Mouse (Mus musculus): ENCODE results near the gene Nrros. TPM values are rescaled to one million over a fixed set of nuclear protein-coding genes. Genes with fewer than 3 reads are reported as not detected.

Gene Nrros
- total RNA-seq (2021), result 6.1 and 8.9 TPM in 2 replicates
- long read RNA-seq, transcript Nrros-201 (3 exons, 2,548 nt), result major isoform, 5 of 14 reads
- long read RNA-seq, partial matches to known transcripts, result 0 of 14 reads
- long read RNA-seq, other reads (novel, unspliced or antisense), result 7 of 14 reads

DNA sequence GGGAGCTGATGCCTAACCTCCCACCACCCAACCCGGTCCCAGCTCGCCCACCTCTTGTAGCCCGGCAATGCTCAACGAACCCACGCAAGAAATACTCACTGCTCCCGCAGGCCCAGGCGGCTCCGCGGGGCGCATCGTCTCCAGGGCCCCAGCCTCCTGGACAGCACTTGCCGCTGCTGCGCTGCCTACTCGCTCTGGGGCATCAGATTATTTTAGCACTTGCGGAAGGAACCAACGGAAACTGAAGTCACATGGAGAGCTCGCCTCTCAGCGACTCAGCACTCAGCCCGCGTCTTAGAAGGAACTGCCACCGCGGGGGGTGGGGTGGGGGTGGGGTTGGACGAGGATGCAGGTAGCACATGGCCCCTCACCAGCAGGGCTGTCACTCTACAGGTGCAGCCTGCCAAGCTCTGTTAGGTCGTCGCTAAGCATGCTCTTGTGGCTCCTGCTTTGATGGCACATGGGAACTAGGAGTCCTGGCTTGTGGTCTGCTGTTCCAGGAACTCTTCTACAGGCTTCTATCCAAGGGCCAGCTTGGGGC is at the start of gene Nrros:
Gene Nrros (minus strand): TSS at position 314 of the 541 bp plus-strand sequence.
- DNase-seq, result peak; percentile 45

DNA sequence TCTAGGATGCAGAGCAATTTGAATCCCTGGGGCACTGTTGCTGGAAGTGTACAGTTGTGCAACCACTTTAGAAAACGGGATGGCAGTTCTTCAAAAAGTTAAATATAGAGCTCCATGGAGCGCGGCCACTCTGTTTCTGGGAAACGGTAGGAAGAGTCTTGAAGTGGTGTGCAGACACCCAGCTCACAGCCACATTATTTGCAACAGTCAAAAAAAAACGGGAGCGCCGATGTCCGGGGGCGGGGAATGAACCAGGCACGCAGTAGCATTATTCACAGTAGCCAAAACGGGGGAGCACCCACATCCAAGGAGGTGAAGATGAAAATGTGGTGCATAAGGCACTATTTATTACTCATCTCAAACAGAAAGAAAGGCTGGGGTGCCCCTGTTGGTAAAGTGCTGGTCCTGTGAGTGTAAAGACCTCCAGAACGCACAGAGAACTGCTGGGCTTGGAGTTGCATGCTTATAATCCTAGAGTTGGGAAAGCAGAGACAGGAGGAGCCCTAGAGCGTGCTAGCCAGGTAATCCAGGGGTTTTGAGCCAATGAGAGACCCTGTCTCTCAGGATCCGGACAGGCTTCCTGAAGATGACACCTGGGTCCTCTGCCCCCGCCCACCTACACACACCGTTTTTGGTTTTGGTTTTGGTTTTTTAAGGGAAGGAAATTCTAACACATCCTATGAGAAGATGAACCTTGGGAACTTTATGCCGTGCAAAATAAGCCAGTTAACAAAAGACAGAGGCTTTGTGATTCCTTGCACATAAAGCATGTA is 49.6 kb upstream of the Nrros start:
- no peak for DNase-seq

DNA sequence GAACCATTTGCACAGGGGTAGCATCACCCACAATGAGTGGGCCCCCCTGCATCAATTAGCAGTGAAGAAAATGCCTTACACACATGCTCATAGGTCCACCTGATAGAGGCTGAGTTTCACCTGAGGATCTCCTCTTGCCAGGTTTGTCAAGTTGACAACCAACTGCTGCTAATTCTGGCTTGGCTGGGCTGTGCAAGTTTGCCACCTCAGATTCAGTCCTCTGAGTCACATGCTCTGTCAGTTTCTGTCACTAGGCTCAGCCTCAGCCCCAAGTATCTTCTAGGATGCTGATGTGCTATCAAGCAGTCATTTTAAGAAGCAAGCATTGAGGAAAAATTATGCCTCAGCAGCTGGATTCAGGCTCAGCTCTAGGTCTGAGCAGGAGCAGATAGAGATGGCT is 48.8 kb upstream of the Nrros start:
- no peak for DNase-seq

DNA sequence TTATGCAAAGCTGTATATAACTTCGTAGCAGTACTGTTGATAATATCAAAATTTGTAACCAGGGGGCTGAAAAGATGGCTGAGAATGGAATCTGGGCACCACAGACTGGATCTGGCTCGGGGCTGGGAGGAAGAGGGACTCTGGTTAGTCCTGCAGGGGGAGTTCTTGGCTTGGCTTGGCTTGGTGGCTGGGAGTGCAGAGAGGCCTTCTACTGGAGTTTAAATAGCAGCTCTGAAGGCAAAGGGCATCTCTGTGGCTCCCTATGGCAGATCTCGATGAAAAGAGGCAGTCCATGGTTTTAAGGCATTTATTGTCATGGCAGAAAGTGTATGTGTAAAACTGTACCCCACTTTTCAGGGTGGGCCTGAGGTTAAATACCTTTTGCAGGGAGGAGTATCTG is 39.5 kb upstream of the Nrros start:
- DNase-seq, result peak; percentile 31

DNA sequence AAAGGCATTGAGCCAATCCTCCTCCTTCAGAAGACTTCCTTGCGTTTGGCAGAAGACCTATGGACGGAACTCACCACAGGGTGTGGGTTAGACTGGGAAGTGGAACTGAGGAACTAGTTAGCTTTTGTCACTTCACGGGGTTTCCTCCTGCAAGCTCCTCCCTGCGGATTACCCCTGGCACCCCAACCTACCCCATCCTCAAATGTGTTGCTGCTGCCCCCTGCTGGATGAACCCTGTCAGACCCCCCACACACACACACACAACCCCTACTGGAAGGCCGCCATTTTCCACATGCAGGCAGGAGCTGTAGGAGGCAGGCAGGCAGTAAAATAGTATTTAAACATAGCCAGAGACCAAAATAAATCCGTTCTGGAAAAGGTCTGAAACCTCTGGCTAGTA is 37.3 kb upstream of the Nrros start:
- peak; percentile 78 for DNase-seq

DNA sequence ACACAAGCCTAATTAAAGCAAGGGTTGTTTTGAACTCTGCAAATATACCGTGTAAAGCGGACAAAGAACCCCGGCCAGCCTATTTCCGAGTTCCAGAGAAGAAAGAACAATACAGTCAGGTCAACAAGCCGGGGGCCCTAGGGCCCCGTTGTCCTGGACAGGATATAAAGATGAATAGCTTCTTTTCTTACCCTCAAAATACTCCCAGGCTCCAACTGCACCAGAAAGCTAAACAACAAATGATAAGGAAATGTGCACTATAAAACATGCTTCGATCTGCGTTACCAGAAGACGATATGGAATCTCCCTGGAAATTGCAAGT is 35.6 kb upstream of the Nrros start:
- DNase-seq, result no peak

DNA sequence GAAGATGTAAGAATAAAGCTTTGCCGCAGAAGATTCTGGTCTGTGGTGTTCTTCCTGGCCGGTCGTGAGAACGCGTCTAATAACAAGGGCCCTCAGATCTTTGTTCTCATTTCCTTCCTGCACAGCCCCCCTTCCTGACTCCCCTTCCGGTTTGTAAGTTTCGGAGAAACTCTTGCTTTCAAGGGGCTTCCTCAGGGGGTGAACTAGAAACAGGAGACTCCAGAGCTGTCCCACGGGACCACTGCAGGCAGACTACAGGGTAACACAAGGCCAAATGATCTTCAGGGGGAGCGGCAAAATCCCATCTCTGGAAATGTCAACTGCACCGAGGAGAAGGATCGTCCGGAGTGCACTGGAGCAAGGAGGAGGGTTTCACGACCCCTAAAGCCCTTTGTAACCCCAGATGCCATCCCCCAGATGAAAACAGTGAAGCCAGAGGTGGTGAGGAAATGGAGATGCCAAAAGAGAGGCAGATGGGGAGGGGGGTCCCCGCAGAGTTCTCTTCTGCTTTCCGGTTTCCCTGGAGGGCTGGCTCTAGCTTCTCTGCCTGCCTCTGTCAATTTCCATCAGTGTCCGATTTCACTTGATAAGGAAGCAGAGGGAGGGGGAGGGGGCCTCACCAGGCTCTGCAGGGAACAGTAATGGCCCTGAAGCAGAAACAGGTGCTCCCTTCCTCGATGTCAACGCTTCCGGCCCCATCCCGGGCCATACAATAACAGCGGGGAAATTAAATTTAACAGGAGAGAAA is 35.0 kb upstream of the Nrros start:
- peak; percentile 28 for DNase-seq

DNA sequence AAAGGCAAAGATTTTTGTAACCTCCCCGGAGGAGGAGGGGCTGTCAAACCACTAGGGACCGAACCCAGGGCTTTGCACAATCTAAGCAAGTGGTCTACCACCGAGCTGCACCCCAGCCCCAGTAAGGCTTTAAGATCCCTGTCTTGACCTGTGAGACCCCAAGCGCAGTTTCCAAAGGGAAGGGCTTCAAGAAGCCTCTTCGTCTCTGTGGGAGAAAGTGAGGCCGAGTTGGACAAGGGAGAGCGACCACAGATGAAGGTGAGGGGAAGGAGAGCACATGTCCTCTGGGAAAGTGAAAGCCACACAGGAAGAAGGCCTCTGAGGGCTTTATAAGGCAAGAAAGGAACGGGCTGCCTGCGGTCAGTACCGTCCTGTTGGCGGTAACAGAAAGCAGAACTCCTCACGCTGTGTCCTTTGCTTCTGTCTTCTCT is 24.6 kb upstream of the Nrros start:
- DNase-seq, result no peak

DNA sequence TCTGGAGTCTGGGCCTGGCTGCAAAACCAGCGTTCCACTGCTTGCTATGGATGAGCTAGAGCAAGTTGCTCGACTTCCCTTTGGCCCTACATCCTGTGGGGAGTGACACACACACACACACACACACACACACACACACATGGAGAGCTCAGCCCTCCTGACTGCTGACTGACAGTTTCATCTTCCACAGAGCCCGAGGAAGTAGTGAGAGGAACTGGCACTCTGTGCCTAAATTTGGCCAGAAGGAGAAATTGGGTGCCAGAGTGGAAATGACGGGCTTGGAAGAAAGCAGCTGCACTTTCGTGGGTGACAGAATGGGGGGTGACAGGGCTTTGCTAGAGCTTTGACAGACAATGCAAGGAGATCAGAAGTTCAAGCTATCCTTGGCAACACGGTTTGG is 23.7 kb upstream of the Nrros start:
- DNase-seq, result no peak

DNA sequence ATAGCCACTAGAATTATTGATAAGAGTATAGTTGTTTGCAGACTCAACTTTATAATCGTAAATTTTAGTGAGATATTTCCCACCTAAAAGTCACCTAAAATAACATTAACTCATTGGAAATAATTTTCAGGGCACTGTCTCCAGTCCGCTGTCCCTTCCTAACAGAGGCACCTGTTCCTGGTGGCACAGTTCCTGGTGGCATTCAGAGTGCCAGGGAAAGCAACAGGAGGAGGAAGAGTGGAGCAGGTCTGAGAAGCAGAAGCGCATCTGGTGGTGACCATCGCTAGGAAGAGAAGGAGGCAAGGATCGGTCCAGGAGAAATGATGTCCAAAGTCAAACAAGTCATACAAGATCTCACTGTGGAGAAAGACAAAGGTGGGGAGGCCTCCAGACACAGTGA is 20.7 kb upstream of the Nrros start:
- no peak for DNase-seq

DNA sequence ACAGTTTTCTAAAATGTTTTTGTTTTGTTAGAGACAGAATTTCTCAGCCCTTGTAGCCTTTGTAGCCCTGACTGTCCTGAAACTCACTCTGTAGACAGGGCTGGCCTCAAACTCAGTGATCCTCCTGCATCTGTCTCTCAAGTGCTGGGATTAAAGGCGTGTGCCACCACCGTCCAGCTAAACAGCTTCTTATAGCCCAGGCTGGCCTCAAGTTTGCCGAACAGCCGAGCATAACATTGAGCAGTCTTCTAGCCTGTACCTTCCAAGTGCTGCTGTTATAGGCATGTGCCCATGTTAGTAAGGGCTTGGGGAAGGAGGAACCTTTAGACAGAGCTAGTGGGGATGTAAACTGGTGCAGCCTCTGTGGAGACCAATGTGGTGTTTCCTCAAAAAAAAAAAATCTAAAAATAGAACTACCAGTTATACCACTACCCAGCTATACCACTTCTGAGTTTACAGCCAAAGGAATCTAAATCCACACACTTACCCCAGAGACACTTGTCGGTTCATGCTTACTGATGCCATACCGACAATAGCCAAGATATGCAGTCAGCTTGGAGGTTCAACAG is 14.0 kb upstream of the Nrros start, which contains the start of gene Bex6:
Gene Bex6 (plus strand): TSS at position 491 of the 569 bp plus-strand sequence.
- no peak for DNase-seq

DNA sequence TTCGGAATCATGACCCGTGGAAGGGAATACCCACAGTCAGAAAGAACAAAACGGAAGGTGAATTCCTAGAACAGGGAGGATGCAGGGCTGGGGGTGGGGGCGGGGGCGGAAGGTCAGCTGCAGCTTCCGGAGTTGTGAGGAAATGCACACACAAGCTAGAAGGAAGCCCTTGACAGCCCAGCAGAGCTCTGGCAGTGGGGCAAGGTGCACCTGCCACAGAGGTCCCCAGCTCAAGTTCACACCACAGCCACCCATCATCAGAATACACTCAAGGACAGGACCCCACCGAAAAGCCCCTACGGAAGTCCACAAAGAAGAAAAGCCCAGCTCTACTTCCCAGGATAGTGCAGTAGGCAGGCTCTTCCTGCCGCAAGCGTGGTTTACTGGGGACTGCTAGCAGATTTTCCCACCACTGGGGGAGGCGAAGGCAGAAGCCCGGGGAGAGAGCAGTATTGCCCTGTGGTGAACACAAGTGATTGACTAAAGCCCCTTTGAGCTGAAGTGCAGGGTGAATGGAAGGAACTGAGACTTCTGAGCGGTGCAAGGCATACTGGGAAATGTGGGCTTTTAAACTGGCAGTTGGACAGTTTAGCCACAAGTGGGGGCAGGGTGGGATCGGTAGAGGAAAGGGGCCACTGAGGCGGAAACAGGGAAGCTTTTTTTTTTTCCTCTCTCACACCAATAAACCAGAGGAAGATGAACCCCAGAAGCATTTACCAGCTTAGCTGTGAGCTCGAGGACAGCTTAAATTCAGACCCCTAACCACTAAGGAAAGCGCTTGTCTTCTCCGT is 11.7 kb upstream of the Nrros start:
- DNase-seq, result no peak

DNA sequence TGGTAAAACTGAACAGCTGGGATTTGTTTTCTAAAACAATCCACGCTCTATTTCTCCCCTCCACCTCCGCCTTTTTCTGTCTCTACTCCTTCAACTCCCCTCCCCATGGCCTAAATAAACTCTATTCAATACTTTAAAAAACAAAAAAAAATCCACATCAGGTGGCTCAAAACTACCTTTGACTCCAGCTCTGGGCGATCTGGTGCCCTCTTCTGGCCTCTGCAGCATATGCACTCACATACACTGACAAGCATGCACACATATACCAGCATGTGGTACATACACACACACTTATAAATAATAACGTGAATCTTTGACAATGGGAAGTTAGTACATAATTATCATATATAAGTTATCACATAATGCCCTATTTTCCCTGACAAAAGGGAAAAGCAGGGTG is 9.6 kb upstream of the Nrros start:
- DNase-seq, result no peak

DNA sequence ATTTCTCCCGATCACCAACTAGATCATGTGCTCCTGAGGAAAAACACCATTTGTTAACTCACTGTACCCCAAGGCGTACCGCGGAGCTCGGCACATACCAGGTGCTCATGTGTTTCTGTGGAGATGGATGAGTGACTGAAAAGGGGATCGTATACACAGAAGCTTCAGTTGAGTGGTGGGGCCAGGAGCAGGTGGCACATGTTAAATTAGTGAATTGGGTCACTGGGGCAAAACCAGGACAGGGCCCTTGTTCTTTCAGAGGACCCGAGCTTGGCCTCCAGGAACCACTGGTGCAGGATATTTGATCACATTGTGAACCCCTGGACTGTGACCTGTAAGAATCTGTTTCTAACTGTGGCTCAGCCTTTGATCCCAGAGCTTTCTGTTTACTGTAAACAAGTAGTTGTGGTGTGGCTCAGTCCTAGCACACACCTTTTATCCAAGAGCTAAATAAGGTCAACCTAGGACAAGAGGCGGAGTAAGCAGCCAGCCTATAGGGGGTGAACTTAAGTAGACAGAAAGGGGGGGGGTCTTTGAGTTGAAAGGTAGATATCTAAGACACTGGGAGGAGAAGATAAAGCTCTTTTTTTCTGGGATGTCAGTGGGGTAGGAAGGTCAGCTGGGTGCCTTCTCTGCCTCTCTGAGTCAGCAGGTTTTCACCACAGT is 9.1 kb upstream of the Nrros start:
- no peak for DNase-seq

DNA sequence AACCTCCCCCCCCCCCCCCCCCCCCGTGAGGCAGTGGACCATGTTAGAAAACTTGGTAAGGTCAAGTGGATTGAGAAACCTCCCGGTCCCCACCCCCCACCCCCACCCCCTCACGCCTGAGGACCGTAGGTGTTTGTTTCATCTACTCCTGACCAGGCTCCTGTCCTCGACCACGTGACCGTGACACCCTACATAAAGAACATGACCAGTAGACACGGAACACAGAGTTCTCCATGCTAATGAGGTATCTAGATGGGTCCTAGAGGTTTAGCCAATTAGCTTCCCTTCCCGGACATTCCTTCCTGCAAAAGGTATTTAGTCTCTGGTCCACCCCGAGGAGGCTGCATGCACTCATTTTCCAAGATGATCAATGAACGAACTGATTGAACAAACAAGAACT is 8.0 kb upstream of the Nrros start:
- no peak for DNase-seq

DNA sequence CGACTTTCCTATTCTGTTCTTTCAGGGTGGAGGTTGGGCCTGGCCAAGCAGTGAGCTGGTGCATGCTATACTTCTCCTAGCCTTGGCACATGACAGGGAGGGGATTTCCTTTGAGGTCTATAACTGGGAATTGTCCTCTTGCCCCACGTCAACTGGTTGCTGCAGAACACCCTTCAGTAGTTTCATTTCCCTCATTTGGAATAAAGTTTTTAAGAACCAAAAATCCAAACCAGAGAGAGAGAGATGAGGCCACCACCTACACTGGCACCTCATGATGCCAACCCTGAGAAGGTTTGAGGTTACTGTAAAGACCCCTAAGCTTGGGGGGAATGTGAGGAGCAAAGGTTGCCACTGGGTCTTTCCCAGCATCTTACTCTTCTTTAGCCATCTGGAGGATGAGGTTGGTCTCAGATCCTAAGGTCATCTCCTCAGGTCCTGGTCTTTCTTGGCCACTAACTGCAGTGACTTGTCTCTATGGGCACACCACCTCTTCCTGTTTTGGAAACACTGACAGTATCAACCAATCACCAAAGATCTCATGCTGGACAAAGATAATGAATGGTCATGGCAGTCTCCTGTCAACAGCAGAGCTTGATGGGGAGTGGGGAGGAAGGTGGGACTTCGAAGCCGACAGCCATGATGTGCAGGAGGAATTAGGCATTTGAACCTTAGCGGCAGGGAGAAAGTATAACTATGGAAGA is 5.8 kb upstream of the Nrros start:
- no peak for DNase-seq

DNA sequence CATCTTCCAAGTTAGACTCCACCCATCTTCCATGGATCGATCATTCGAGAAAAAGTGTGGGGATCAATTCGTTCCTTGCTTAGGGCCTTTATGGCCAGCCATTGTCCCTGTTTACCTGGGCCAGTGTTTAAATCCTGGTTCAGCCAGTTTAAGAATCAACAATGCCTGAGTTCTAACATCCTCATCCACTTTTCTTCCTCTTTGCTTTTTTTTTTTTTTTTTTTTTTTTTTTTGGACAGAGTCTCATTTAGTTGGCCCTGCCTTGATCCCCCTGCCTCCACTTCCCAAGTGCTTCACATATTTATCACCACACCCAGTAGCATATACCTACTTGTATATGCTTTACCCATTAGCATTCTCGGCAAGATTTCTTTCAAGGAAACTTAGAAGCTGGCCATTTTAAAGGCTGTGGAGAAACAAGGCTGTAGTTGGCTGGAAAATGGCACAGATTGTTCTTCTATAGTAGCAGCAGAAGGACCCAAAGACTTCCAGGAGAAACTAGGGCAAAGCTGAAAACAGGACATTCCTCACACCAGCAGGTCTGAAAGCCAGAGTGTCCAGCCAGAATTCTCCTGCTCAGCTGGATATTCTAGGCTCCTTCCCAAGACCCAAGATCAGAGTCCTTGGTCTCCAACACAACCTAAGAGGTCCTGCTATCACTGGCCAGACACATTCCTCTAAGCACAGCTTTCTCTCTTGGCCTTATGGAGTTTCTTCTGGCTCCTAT is 2.6 kb upstream of the Nrros start:
- no peak for DNase-seq

DNA sequence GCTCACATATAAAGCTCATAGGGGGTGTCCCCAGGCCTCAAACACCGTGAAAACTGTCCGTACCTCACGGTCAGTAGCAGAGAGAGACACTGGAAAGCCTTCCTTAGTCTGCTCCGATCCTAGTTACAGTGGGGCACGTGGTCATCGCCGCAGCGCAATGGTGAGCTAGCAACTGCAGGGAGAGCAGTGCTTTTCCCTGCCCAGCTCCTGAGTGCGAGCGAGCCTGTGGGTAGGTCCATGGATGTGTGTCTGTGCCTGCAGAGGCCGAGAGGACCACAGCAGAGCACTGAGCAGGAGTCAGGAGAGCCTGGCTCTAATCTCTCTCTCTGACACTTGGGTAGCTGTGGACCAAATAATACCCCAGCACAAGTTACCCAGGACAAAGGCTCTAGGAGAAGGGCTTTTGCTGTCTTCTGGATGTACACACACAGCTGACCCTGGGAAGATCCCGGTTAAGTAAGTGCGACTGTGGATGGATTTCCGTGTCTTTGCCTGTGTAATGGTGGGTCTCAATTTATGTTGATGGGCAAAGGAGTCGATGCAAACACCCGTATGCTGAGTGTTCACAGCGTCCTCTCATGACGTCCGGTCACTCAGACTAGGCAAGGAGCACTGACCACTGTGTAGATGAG is 882 bp downstream of the Nrros start:
- no peak for DNase-seq

DNA sequence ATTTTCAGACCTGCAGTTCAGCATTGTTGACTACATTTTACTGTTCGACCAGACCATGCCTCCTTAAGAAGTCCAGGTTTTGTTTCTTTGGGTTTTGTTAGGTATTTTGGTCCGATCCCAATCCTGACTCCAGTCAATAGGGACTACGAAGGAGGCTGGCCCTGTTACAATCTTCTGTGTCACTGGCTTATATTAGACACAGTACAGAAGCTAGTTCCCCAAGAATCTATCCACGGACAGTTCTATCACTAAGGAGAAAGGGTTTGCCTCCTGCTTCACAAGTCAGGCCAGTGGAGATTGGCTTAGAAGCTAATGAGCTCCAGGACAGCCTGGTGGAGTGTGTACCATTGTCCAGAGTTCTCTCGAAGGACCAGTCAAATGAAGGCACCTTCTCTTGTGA is 1.5 kb downstream of the Nrros start:
- DNase-seq, result no peak

DNA sequence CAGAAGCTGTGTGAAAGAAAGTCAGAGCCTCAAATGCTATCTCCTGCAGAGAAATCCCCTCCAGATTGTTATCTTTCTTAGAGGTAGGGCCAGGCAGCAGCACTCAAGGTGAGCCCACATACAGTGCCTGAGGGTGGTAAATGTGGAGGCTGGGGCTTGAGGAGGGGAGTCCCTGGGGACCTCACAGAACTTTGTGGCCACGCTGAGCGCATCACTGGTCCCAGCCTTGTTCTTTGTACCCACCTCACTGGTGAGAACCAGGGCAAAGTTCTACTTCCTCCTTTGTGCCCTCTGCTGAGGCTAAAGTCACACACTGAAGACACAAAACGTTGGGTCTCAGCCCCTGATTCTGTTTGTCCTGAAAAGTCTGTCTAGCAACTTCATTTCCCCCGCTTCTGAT is 2.0 kb downstream of the Nrros start:
- no peak for DNase-seq

All from adrenal gland, postnatal 25 days (tissue).